Mouse (Mus musculus) intestine, embryonic 14.5 days (tissue): ENCODE measurements around the gene Etv4. TPM values are rescaled to one million over a fixed set of nuclear protein-coding genes. Genes with fewer than 3 reads are reported as not detected.

ENCODE experiments used
- ATAC-seq: fragments of 200-750 bp; cut with Nextera tagmentation; replicated peaks from 2 replicates; pipeline ENCODE4 v1.8.0; 2017; ENCODE audit warnings: low read depth, moderate number of reproducible peaks, moderate TSS enrichment, moderate library complexity; ENCODE audit not compliant: low FRiP score, low TSS enrichment
- DNase-seq: peaks from one replicate; pipeline ENCODE4 v3.0.0-alpha.2; 2018; ENCODE audit warnings: low spot score
- H3K27ac ChIP-seq: fragments of 300-500 bp; sonication (generic); 2 replicates; pipeline ENCODE4 v1.5.1; 2014; ENCODE audit warnings: low read depth, mild to moderate bottlenecking, control low read depth
- H3K27me3 ChIP-seq: fragments of 300-500 bp; sonication (generic); replicated peaks from 2 replicates; pipeline ENCODE4 v1.6.1; 2014; ENCODE audit warnings: low read length, control low read depth; ENCODE audit not compliant: control insufficient read depth, insufficient read depth
- H3K36me3 ChIP-seq: fragments of 300-500 bp; sonication (generic); 2 replicates; pipeline ENCODE4 v1.6.1; 2014; ENCODE audit warnings: low read length, control low read depth; ENCODE audit not compliant: control insufficient read depth, insufficient read depth
- H3K4me1 ChIP-seq: fragments of 300-500 bp; sonication (generic); replicated peaks from 2 replicates; pipeline ENCODE4 v1.6.1; 2014; ENCODE audit warnings: low read length, control low read depth, mixed read lengths; ENCODE audit not compliant: control insufficient read depth, insufficient read depth
- H3K4me2 ChIP-seq: fragments of 300-500 bp; sonication (generic); 2 replicates; pipeline ENCODE4 v1.6.1; 2014; ENCODE audit warnings: low read length
- H3K4me3 ChIP-seq: fragments of 300-500 bp; sonication (generic); 2 replicates; pipeline ENCODE4 v1.5.1; 2014; ENCODE audit warnings: low read depth, low read length, control low read depth, mixed read lengths
- H3K9ac ChIP-seq: fragments of 300-500 bp; sonication (generic); 2 replicates; pipeline ENCODE4 v1.6.1; 2014; ENCODE audit warnings: mild to moderate bottlenecking, low read length
- H3K9me3 ChIP-seq: fragments of 300-500 bp; sonication (generic); 2 replicates; pipeline ENCODE4 v1.6.1; 2016; ENCODE audit warnings: low read length, control low read depth; ENCODE audit not compliant: control insufficient read depth
- WGBS: fragments of 180-500 bp; shearing (Covaris S2); extraction: QIAGEN DNeasy Blood & Tissue Kit; methylation state at CpG from one replicate; pipeline ENCODE4 v1.1.7; 2014; 5-methylcytosine and 5-hydroxymethylcytosine counted together
- polyA plus RNA-seq: library from polyadenylated mRNA; unstranded; fragments of >200 nt; fragmentation: Nextera tagmentation; extraction: Ambion mirVana; gene quantifications from 2 replicates; pipeline ENCODE4 v1.2.1, GENCODE M21; 2014

Gene Etv4
- polyA plus RNA-seq, 1 experiment from 2014 or later: 5.5 TPM

- Histone ChIP-seq H3K9ac (peak overlapping the region; percentile 55; the same call in 1 of the 2 replicates), H3K27me3 (peaks cover 67% of the 10 kb centered on the region), H3K4me3 (peak overlapping the region; percentile 49; the same call in 1 of the 2 replicates), H3K4me1 (peaks cover 17% of the 10 kb centered on the region), H3K4me2 (peak overlapping the region; percentile 97), H3K27ac (no peak overlapping the region), H3K36me3 (no peaks in the 10 kb centered on the region), H3K9me3 (no peaks in the 10 kb centered on the region)
- 22% methylated on average over 9 of the region's 9 CpGs for WGBS
- DNase-seq (no peak), ATAC-seq (no peak)
Measured at GRCm38 (mm10) chr11:101783584-101783983, 1.6 kb downstream of the Etv4 start.

- ATAC-seq (no peak), DNase-seq (no peak)
- Histone ChIP-seq H3K27me3 (peaks cover 63% of the 10 kb centered on the region), H3K9me3 (no peaks in the 10 kb centered on the region), H3K27ac (no peak overlapping the region), H3K9ac (no peak overlapping the region), H3K36me3 (no peaks in the 10 kb centered on the region), H3K4me2 (no peak overlapping the region), H3K4me3 (no peak overlapping the region), H3K4me1 (peaks cover 17% of the 10 kb centered on the region)
- WGBS: 70% methylated on average over 1 of the region's 1 CpGs
Measured at GRCm38 (mm10) chr11:101783135-101783534, 2.0 kb downstream of the Etv4 start.

GRCm38 (mm10) chr11:101776846-101777245 lies 8.3 kb downstream of the Etv4 start:
- Histone ChIP-seq H3K9ac (no peak overlapping the region), H3K36me3 (no peaks in the 10 kb centered on the region), H3K4me2 (no peak overlapping the region), H3K27ac (no peak overlapping the region), H3K4me1 (peaks cover 5% of the 10 kb centered on the region; the same call in 1 of the 2 replicates), H3K27me3 (peaks cover 8% of the 10 kb centered on the region), H3K4me3 (no peak overlapping the region), H3K9me3 (no peaks in the 10 kb centered on the region)
- 85% methylated on average over 4 of the region's 4 CpGs for WGBS
- ATAC-seq (no peak), DNase-seq (no peak)

GRCm38 (mm10) chr11:101772449-101772848 lies 12.7 kb downstream of the Etv4 start:
- DNase-seq: peak; percentile 86
- Histone ChIP-seq H3K27ac (no peak overlapping the region), H3K27me3 (no peaks in the 10 kb centered on the region; the same call in 1 of the 2 replicates), H3K4me3 (peak overlapping the region; percentile 21), H3K4me2 (peak overlapping the region; percentile 65), H3K4me1 (peaks cover 6% of the 10 kb centered on the region; the same call in 1 of the 2 replicates), H3K9ac (no peak overlapping the region; the same call in 1 of the 2 replicates), H3K9me3 (no peaks in the 10 kb centered on the region), H3K36me3 (peaks cover 19% of the 10 kb centered on the region)
- peak; percentile 79 for ATAC-seq
- under 1% methylated on average over 16 of the region's 16 CpGs for WGBS

GRCm38 (mm10) chr11:101772027-101772426 lies 13.1 kb downstream of the Etv4 start:
- Histone ChIP-seq H3K4me3 (no peak overlapping the region; the same call in 1 of the 2 replicates), H3K4me2 (peak overlapping the region; percentile 65), H3K9ac (no peak overlapping the region), H3K27me3 (no peaks in the 10 kb centered on the region; the same call in 1 of the 2 replicates), H3K9me3 (no peaks in the 10 kb centered on the region), H3K4me1 (peaks cover 6% of the 10 kb centered on the region; the same call in 1 of the 2 replicates), H3K36me3 (peaks cover 23% of the 10 kb centered on the region), H3K27ac (no peak overlapping the region)
- no peak; the same call in 1 of the 2 replicates for ATAC-seq
- 11% methylated on average over 5 of the region's 5 CpGs for WGBS
- DNase-seq: peak; percentile 61

GRCm38 (mm10) chr11:101770266-101770665 lies 14.9 kb downstream of the Etv4 start:
- 90% methylated on average over 12 of the region's 12 CpGs for WGBS
- H3K36me3 ChIP-seq: peaks cover 41% of the 10 kb centered on the region
- no peak overlapping the region for H3K9ac ChIP-seq
- DNase-seq (no peak), ATAC-seq (no peak)
- H3K27ac ChIP-seq: no peak overlapping the region
- H3K27me3 ChIP-seq: no peaks in the 10 kb centered on the region; the same call in 1 of the 2 replicates
- H3K4me3 ChIP-seq: no peak overlapping the region
- H3K4me2 ChIP-seq: no peak overlapping the region
- no peaks in the 10 kb centered on the region for H3K9me3 ChIP-seq
- H3K4me1 ChIP-seq: peaks cover 6% of the 10 kb centered on the region; the same call in 1 of the 2 replicates

- peaks cover 54% of the 10 kb centered on the region for H3K36me3 ChIP-seq
- H3K4me3 ChIP-seq: no peak overlapping the region
- DNase-seq (no peak), ATAC-seq (no peak)
- 88% methylated on average over 6 of the region's 6 CpGs for WGBS
- H3K9me3 ChIP-seq: no peaks in the 10 kb centered on the region
- H3K4me1 ChIP-seq: peaks cover 6% of the 10 kb centered on the region; the same call in 1 of the 2 replicates
- no peaks in the 10 kb centered on the region; the same call in 1 of the 2 replicates for H3K27me3 ChIP-seq
- H3K9ac ChIP-seq: no peak overlapping the region
- H3K4me2 ChIP-seq: no peak overlapping the region
- H3K27ac ChIP-seq: no peak overlapping the region
Measured at GRCm38 (mm10) chr11:101768721-101769120, 16.4 kb downstream of the Etv4 start.

- 79% methylated on average over 5 of the region's 5 CpGs for WGBS
- ATAC-seq: no peak
- Histone ChIP-seq H3K27ac (no peak overlapping the region), H3K4me1 (peaks cover 6% of the 10 kb centered on the region; the same call in 1 of the 2 replicates), H3K4me2 (no peak overlapping the region), H3K4me3 (no peak overlapping the region), H3K9ac (no peak overlapping the region), H3K27me3 (no peaks in the 10 kb centered on the region), H3K36me3 (peaks cover 65% of the 10 kb centered on the region), H3K9me3 (no peaks in the 10 kb centered on the region)
- no peak for DNase-seq
Measured at GRCm38 (mm10) chr11:101767326-101767725, 17.8 kb downstream of the Etv4 start.

- Histone ChIP-seq H3K9me3 (no peaks in the 10 kb centered on the region), H3K27ac (no peak overlapping the region), H3K4me2 (no peak overlapping the region), H3K4me3 (no peak overlapping the region), H3K36me3 (peaks cover 82% of the 10 kb centered on the region), H3K4me1 (no peaks in the 10 kb centered on the region), H3K27me3 (no peaks in the 10 kb centered on the region), H3K9ac (no peak overlapping the region)
- WGBS: 92% methylated on average over 8 of the region's 8 CpGs
- DNase-seq: no peak
- no peak for ATAC-seq
Measured at GRCm38 (mm10) chr11:101764546-101764945, 20.6 kb downstream of the Etv4 start.
